Mouse (Mus musculus) C2C12 (cell line): ENCODE measurements at regions not wholly inside any gene's neighbourhood (a gene's known extent, or its start where the extent isn't known, plus 50 kb on each side); places are given as distances from the start of the nearest gene placed in this dataset.

Experiments
- CEBPB ChIP-seq: IDR thresholded peaks from one replicate; pipeline ENCODE4 v1.6.1; 2011; ENCODE audit warnings: low read depth, mild to moderate bottlenecking, control low read depth, moderate library complexity
- CTCF ChIP-seq: IDR thresholded peaks from one replicate; pipeline ENCODE4 v1.5.1; 2011; ENCODE audit not compliant: control insufficient read depth, insufficient read depth, insufficient read length
- FOSL1 ChIP-seq: IDR thresholded peaks from one replicate; pipeline ENCODE4 v1.8.0; 2011; ENCODE audit warnings: mild to moderate bottlenecking, low read length; ENCODE audit not compliant: poor library complexity, insufficient read depth, severe bottlenecking
- MAX ChIP-seq: IDR thresholded peaks from one replicate; pipeline ENCODE4 v1.6.1; 2011; ENCODE audit warnings: mild to moderate bottlenecking, control low read depth
- MYOG ChIP-seq: IDR thresholded peaks from one replicate; pipeline ENCODE4 v1.6.1; 2011; ENCODE audit not compliant: control insufficient read depth, insufficient read length; ENCODE audit errors: extremely low read depth

DNA sequence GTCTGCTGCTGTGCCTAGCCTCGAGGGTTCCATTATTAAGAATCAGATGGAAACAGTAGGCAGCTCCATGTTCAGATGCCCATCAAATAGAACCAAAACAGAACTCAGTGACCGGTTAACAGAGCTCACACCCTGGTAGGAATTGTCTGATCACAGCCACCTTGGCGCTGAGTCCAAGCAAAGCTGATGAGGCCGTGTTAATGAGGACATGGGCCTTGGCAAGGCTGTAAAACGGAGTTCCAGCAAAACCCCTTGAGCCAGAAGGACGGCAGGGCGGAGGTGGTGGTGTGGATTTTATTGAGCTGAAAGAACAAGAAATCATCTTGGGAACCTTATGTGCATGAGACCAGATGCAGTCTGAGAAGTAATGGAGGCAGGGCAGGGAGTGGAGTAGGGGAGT is 96.2 kb downstream of the Abhd5 start:
- TF ChIP-seq CTCF (no peak), CEBPB (no peak), FOSL1 (no peak), MAX (no peak), MYOG (no peak)
